Mouse (Mus musculus) C2C12 (cell line): ENCODE data around the gene Kbtbd3.

Source experiments
- CEBPB ChIP-seq: IDR thresholded peaks from one replicate; pipeline ENCODE4 v1.6.1; 2011; ENCODE audit warnings: low read depth, mild to moderate bottlenecking, control low read depth, moderate library complexity
- CTCF ChIP-seq: IDR thresholded peaks from one replicate; pipeline ENCODE4 v1.5.1; 2011; ENCODE audit not compliant: control insufficient read depth, insufficient read depth, insufficient read length
- FOSL1 ChIP-seq: IDR thresholded peaks from one replicate; pipeline ENCODE4 v1.8.0; 2011; ENCODE audit warnings: mild to moderate bottlenecking, low read length; ENCODE audit not compliant: poor library complexity, insufficient read depth, severe bottlenecking
- MAX ChIP-seq: IDR thresholded peaks from one replicate; pipeline ENCODE4 v1.6.1; 2011; ENCODE audit warnings: mild to moderate bottlenecking, control low read depth
- MYOG ChIP-seq: IDR thresholded peaks from one replicate; pipeline ENCODE4 v1.6.1; 2011; ENCODE audit not compliant: control insufficient read depth, insufficient read length; ENCODE audit errors: extremely low read depth
- USF1 ChIP-seq: IDR thresholded peaks from one replicate; pipeline ENCODE4 v1.6.1; 2011; ENCODE audit warnings: low read depth, mild to moderate bottlenecking, control low read depth, moderate library complexity

- TF ChIP-seq USF1 (no peak), CEBPB (no peak), CTCF (no peak), MAX (no peak), FOSL1 (no peak), MYOG (no peak)
These were observed at the start of gene Kbtbd3, which contains the start of gene Aasdhppt for GRCm38 (mm10) chr9:4309351-4310085.
